Mouse (Mus musculus) bone marrow, adult 2 months (tissue): ENCODE measurements at regions not wholly inside any gene's neighbourhood (a gene's known extent, or its start where the extent isn't known, plus 50 kb on each side); places are given as distances from the start of the nearest gene placed in this dataset.

Experiments
- H3K27ac ChIP-seq: fragments of 200-500 bp; 2 replicates; pipeline ENCODE4 v1.5.1; 2012; ENCODE audit warnings: low read depth, mild to moderate bottlenecking, control low read depth, inconsistent platforms, low read length; ENCODE audit not compliant: control insufficient read depth, poor library complexity, insufficient read depth
- H3K4me1 ChIP-seq: fragments of 200-500 bp; 2 replicates; pipeline ENCODE4 v1.6.1; 2011; ENCODE audit warnings: low read length; ENCODE audit not compliant: control insufficient read depth, insufficient read depth
- H3K4me3 ChIP-seq: fragments of 200-500 bp; replicated peaks from 2 replicates; pipeline ENCODE3; 2011; ENCODE audit warnings: mild to moderate bottlenecking, low read depth, low read length, control low read depth; ENCODE audit not compliant: control insufficient read depth
- CTCF ChIP-seq: fragments of 200-500 bp; IDR thresholded peaks from 2 replicates; pipeline ENCODE4 v1.5.1; 2011; ENCODE audit warnings: low read length, control low read depth; ENCODE audit not compliant: control insufficient read depth, insufficient read depth
- POLR2A ChIP-seq: fragments of 200-500 bp; IDR thresholded peaks from 2 replicates; pipeline ENCODE4 v1.6.1; 2011; ENCODE audit warnings: low read depth, mild to moderate bottlenecking, control low read depth, low read length, borderline replicate concordance; ENCODE audit not compliant: control insufficient read depth
- WGBS: fragments of 180-500 bp; shearing (Covaris S2); methylation state at CpG from one replicate; pipeline ENCODE4 v1.1.7; 2018; 5-methylcytosine and 5-hydroxymethylcytosine counted together

GRCm38 (mm10) chr19:15790620-15791263 lies 156.4 kb downstream of the Psat1 start:
- H3K4me1 ChIP-seq, result no peaks in the 10 kb centered on the region
- WGBS, result 68% methylated on average over 13 of the region's 13 CpGs
- no peak overlapping the region for H3K4me3 ChIP-seq
- TF ChIP-seq CTCF (no peak), POLR2A (no peak)
- H3K27ac ChIP-seq, result no peak overlapping the region

- Histone ChIP-seq H3K27ac (no peak overlapping the region), H3K4me1 (no peaks in the 10 kb centered on the region), H3K4me3 (no peak overlapping the region)
- 41% methylated on average over 5 of the region's 5 CpGs for WGBS
- TF ChIP-seq POLR2A (no peak), CTCF (no peak)
Observed at GRCm38 (mm10) chr19:15789741-15790140, 157.4 kb downstream of the Psat1 start.

DNA sequence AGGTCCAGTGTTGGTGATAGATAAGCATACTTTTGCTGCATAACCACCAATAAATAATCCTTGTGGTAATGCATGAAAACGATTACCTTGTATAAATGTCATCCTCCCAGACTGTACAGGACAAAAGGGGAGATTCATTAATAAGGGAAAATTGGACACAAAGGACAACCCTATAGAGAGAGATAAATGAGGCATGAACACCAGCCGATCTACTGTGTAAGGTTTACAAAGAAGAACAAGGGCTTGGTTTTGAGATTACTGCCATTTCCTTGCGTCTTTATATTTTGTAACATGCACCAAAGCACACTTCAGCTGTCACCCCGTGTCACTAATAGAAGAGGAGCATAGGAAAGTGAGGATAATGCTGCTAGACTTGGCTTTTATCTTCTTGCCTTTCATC lies 162.5 kb downstream of the Psat1 start:
- TF ChIP-seq POLR2A (no peak), CTCF (no peak)
- H3K4me3 ChIP-seq, result no peak overlapping the region
- no peak overlapping the region for H3K27ac ChIP-seq
- H3K4me1 ChIP-seq, result no peaks in the 10 kb centered on the region
- WGBS, result 48% methylated on average over 4 of the region's 4 CpGs

DNA sequence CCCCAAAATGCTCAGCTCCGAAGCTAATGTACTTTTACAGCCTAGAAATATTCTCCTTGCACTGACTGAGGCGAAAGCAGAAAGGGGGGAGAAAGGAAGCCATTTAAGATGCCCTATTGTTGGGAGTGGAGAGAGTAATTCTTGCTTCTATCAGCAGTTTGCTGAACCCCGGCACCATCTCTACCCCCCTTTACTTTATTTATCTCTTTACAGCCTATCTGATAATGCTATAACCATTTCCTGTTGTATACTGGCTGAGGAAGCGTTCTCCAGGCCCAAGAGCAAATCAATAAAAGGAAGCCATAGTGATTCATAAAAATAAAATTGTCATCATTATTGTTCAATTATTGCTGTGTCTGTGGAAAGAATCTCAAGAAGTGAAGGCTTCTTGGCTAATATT lies 177.5 kb downstream of the Psat1 start:
- TF ChIP-seq POLR2A (no peak), CTCF (no peak)
- H3K4me3 ChIP-seq, result no peak overlapping the region
- no peaks in the 10 kb centered on the region for H3K4me1 ChIP-seq
- WGBS, result 54% methylated on average over 4 of the region's 4 CpGs
- H3K27ac ChIP-seq, result no peak overlapping the region

GRCm38 (mm10) chr19:15761086-15761485 lies 186.1 kb downstream of the Psat1 start:
- TF ChIP-seq CTCF (no peak), POLR2A (no peak)
- Histone ChIP-seq H3K27ac (no peak overlapping the region), H3K4me3 (no peak overlapping the region), H3K4me1 (no peaks in the 10 kb centered on the region)
- 85% methylated on average over 4 of the region's 4 CpGs for WGBS

GRCm38 (mm10) chr19:15745026-15745777 lies 201.9 kb downstream of the Psat1 start:
- H3K4me1 ChIP-seq, result no peaks in the 10 kb centered on the region
- WGBS, result 68% methylated on average over 8 of the region's 8 CpGs
- H3K27ac ChIP-seq, result no peak overlapping the region
- no peak for TF ChIP-seq CTCF
- TF ChIP-seq POLR2A, result no peak
- H3K4me3 ChIP-seq, result no peak overlapping the region

DNA sequence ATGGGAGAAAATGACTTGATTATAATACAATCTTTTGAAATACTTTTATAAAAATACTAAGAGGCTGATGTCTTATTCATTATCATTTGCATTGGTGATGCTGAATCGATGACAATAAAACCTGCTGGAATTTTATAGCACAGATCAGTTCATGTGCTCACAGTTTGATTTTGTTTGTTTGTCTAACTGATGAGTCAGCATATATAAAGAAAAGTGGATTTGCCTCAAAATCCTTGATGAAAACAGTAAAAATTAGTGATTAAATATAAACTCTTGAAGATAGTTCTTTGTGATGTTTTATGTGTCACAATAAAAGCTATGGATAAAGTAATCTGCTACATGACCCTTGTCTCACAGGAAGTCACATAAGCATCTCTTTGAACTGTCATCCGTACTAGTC lies 210.9 kb downstream of the Psat1 start:
- TF ChIP-seq POLR2A, result no peak
- no peak for TF ChIP-seq CTCF
- Histone ChIP-seq H3K4me3 (no peak overlapping the region), H3K4me1 (no peaks in the 10 kb centered on the region), H3K27ac (no peak overlapping the region)
- WGBS, result 78% methylated on average over 2 of the region's 2 CpGs

DNA sequence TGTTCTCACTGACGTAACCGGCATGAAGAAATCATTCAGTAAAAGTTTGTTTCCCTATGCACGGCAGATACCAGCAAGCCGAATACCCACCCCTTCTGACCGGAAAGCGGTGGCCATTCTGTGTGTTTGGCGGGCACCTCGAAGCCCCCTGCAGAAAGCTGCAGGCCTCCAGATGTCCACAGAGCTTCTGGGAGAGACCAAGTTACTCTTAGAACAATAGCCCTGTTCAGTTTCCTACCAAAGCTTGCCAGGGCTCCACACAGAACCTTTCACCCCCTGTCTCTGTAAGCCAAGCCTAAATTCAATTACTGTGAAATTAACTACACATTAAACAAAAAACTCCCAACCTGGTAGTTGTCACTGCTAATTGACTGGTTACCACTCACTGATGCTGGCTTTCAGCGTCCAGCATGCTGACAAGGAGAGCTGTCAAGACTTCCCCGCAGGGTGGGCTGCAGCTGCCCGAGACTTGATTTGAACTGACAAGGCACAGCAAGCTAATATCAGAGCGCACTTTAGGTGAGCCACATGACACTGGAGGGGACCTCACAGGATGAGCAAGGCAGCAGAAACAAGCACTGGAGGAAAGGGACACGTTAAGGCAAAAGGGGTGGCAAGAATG lies 220.2 kb downstream of the Psat1 start:
- TF ChIP-seq POLR2A (no peak), CTCF (no peak)
- Histone ChIP-seq H3K4me3 (no peak overlapping the region), H3K4me1 (no peaks in the 10 kb centered on the region), H3K27ac (no peak overlapping the region)
- 84% methylated on average over 13 of the region's 13 CpGs for WGBS
